Mouse (Mus musculus) MEL (cell line): ENCODE results near the gene Trpm3. TPM values are rescaled to one million over a fixed set of nuclear protein-coding genes. Genes with fewer than 3 reads are reported as not detected.

Source experiments
- DNase-seq: peaks from one replicate; pipeline ENCODE4 v3.0.0; 2011; ENCODE audit warnings: low read depth, low spot score
- H3K27ac ChIP-seq: 2 replicates; pipeline ENCODE4 v1.5.1; 2012; ENCODE audit warnings: low read depth, mild to moderate bottlenecking, control low read depth, low read length, moderate library complexity; ENCODE audit not compliant: control insufficient read depth
- H3K27me3 ChIP-seq, 2 experiments: fragments of 150-350 bp in 1 of 2; sonication (generic) in 1 of 2; 2 replicates each; pipeline ENCODE4 v1.6.1; 2012; ENCODE audit warnings: low read length in 2 of 2, mild to moderate bottlenecking in 2 of 2, improper control_type of control experiment in 1 of 2, moderate library complexity in 1 of 2; ENCODE audit not compliant: insufficient read depth in 2 of 2, control insufficient read depth in 1 of 2
- H3K36me3 ChIP-seq, 2 experiments: 2 replicates each; pipeline ENCODE4 v1.6.1; 2012 to 2014; ENCODE audit warnings: low read length in 2 of 2, improper control_type of control experiment in 1 of 2, inconsistent platforms in 1 of 2, mild to moderate bottlenecking in 1 of 2; ENCODE audit not compliant: insufficient read depth in 2 of 2, control insufficient read depth in 1 of 2
- H3K4me1 ChIP-seq, 2 experiments: fragments of 150-350 bp in 1 of 2; sonication (generic) in 1 of 2; 2 replicates each; pipeline ENCODE4 v1.6.1; 2012; ENCODE audit warnings: low read length in 2 of 2, improper control_type of control experiment in 1 of 2, mild to moderate bottlenecking in 1 of 2; ENCODE audit not compliant: insufficient read depth in 2 of 2, control insufficient read depth in 1 of 2
- H3K4me3 ChIP-seq, 2 experiments: fragments of 150-350 bp in 1 of 2; sonication (generic) in 1 of 2; 2 replicates each; pipeline ENCODE4 v1.5.1; 2012; ENCODE audit warnings: low read depth in 2 of 2, low read length in 2 of 2, mild to moderate bottlenecking in 2 of 2, moderate library complexity in 2 of 2, control low read depth in 1 of 2, improper control_type of control experiment in 1 of 2; ENCODE audit not compliant: control insufficient read depth in 1 of 2, insufficient read depth in 1 of 2
- H3K79me2 ChIP-seq: 2 replicates; pipeline ENCODE4 v1.6.1; 2012; ENCODE audit warnings: mild to moderate bottlenecking, low read length, moderate library complexity; ENCODE audit not compliant: control insufficient read depth, poor library complexity, insufficient read depth
- H3K9ac ChIP-seq: 2 replicates; pipeline ENCODE4 v1.6.1; 2012; ENCODE audit warnings: low read depth, mild to moderate bottlenecking, control low read depth, low read length, moderate library complexity; ENCODE audit not compliant: control insufficient read depth, poor library complexity, severe bottlenecking
- H3K9me3 ChIP-seq: fragments of 150-350 bp; sonication (generic); replicated peaks from 2 replicates; pipeline ENCODE4 v1.6.1; 2012; ENCODE audit warnings: mild to moderate bottlenecking, low read length, improper control_type of control experiment, moderate library complexity; ENCODE audit not compliant: insufficient read depth
- CHD2 ChIP-seq: IDR thresholded peaks from 2 replicates; pipeline ENCODE4 v1.6.1; 2011; ENCODE audit warnings: low read length, improper control_type of control experiment
- E2F4 ChIP-seq: IDR thresholded peaks from 2 replicates; pipeline ENCODE4 v1.6.1; 2011; ENCODE audit warnings: low read depth, low read length, improper control_type of control experiment, borderline replicate concordance
- ELF1 ChIP-seq: IDR thresholded peaks from 2 replicates; pipeline ENCODE4 v1.6.1; 2014; ENCODE audit warnings: low read depth, mild to moderate bottlenecking, inconsistent platforms, low read length, improper control_type of control experiment, moderate library complexity
- ETS1 ChIP-seq: IDR thresholded peaks from 2 replicates; pipeline ENCODE4 v1.6.1; 2012; ENCODE audit warnings: low read depth, mild to moderate bottlenecking, inconsistent platforms, low read length, improper control_type of control experiment, moderate library complexity
- KAT2A ChIP-seq: conservative IDR thresholded peaks from 2 replicates; pipeline ENCODE4 v1.6.1; 2012; ENCODE audit warnings: low read depth, low read length, improper control_type of control experiment, inconsistent platforms
- MAFK ChIP-seq: IDR thresholded peaks from 2 replicates; pipeline ENCODE4 v1.6.1; 2011; ENCODE audit warnings: low read depth, mild to moderate bottlenecking, low read length, improper control_type of control experiment, borderline replicate concordance
- MAX ChIP-seq: IDR thresholded peaks from 2 replicates; pipeline ENCODE4 v1.6.1; 2011; ENCODE audit warnings: low read length, improper control_type of control experiment
- MAZ ChIP-seq: IDR thresholded peaks from 2 replicates; pipeline ENCODE4 v1.6.1; 2012; ENCODE audit warnings: low read depth, mild to moderate bottlenecking, inconsistent platforms, low read length, improper control_type of control experiment
- MXI1 ChIP-seq: IDR thresholded peaks from 2 replicates; pipeline ENCODE4 v1.6.1; 2011; ENCODE audit warnings: mild to moderate bottlenecking, low read depth, low read length, improper control_type of control experiment
- MYB ChIP-seq: IDR thresholded peaks from 2 replicates; pipeline ENCODE4 v1.6.1; 2011; ENCODE audit warnings: mild to moderate bottlenecking, low read depth, low read length, improper control_type of control experiment
- MYC ChIP-seq: IDR thresholded peaks from 2 replicates; pipeline ENCODE4 v1.6.1; 2011; ENCODE audit warnings: low read depth, mild to moderate bottlenecking, low read length, improper control_type of control experiment, moderate library complexity
- POLR2A ChIP-seq, 2 experiments: IDR thresholded peaks; 2 replicates each; pipeline ENCODE4 v1.6.1; 2011 to 2012; ENCODE audit warnings: low read length in 2 of 2, mild to moderate bottlenecking in 2 of 2, control low read depth in 1 of 2, improper control_type of control experiment in 1 of 2, low read depth in 1 of 2, moderate library complexity in 1 of 2; ENCODE audit not compliant: control insufficient read depth in 1 of 2, insufficient read depth in 1 of 2, poor library complexity in 1 of 2
- POLR2AphosphoS2 ChIP-seq: IDR thresholded peaks from 2 replicates; pipeline ENCODE4 v1.6.1; 2011; ENCODE audit warnings: low read length, improper control_type of control experiment
- POLR2AphosphoS5 ChIP-seq: IDR thresholded peaks from 2 replicates; pipeline ENCODE4 v1.6.1; 2012; ENCODE audit warnings: low read depth, borderline replicate concordance, mild to moderate bottlenecking, inconsistent platforms, low read length, moderate library complexity, mixed read lengths
- SMC3 ChIP-seq: IDR thresholded peaks from 2 replicates; pipeline ENCODE4 v1.6.1; 2011; ENCODE audit warnings: low read depth, low read length, improper control_type of control experiment
- TAL1 ChIP-seq: IDR thresholded peaks from 2 replicates; pipeline ENCODE4 v1.6.1; 2012; ENCODE audit warnings: mild to moderate bottlenecking, inconsistent platforms, low read length, moderate library complexity, mixed read lengths
- TBP ChIP-seq: IDR thresholded peaks from 2 replicates; pipeline ENCODE4 v1.8.0; 2011; ENCODE audit warnings: low read depth, low read length, improper control_type of control experiment
- TCF12 ChIP-seq: IDR thresholded peaks from 2 replicates; pipeline ENCODE4 v1.6.1; 2014; ENCODE audit warnings: low read depth, mild to moderate bottlenecking, inconsistent platforms, low read length, improper control_type of control experiment, moderate library complexity
- USF2 ChIP-seq, 2 experiments: IDR thresholded peaks; 2 replicates each; pipeline ENCODE4 v1.6.1; 2011 to 2012; ENCODE audit warnings: improper control_type of control experiment in 2 of 2, low read length in 2 of 2, borderline replicate concordance in 1 of 2, inconsistent platforms in 1 of 2, low read depth in 1 of 2, mild to moderate bottlenecking in 1 of 2; ENCODE audit not compliant: insufficient read depth in 1 of 2
- ZMIZ1 ChIP-seq: IDR thresholded peaks from 2 replicates; pipeline ENCODE4 v1.6.1; 2012; ENCODE audit warnings: low read depth, mild to moderate bottlenecking, inconsistent platforms, low read length, improper control_type of control experiment, moderate library complexity
- ZNF384 ChIP-seq: IDR thresholded peaks from 2 replicates; pipeline ENCODE4 v1.6.1; 2012; ENCODE audit warnings: low read depth, mild to moderate bottlenecking, inconsistent platforms, low read length, improper control_type of control experiment
- polyA plus RNA-seq, 2 experiments: library from polyadenylated mRNA; stranded (reverse) in 1 of 2; unstranded in 1 of 2; fragments of >175 nt in 1 of 2; fragments of >200 nt in 1 of 2; gene quantifications; 2 replicates each; pipeline versions ENCODE4 v1.2.1 to v1.2.4; 2012; ENCODE audit warnings: low replicate concordance in 2 of 2, low read depth in 1 of 2; ENCODE audit not compliant: insufficient read length in 2 of 2, insufficient read depth in 1 of 2, missing spikeins in 1 of 2
- total RNA-seq: library from RNA; depleted of rRNA; stranded (reverse); fragments of 300-350 nt; gene quantifications from 2 replicates; pipeline ENCODE4 v1.2.3, GENCODE M21; 2012

The Trpm3 gene
- total and polyA plus RNA-seq, 3 experiments: not detected

DNA sequence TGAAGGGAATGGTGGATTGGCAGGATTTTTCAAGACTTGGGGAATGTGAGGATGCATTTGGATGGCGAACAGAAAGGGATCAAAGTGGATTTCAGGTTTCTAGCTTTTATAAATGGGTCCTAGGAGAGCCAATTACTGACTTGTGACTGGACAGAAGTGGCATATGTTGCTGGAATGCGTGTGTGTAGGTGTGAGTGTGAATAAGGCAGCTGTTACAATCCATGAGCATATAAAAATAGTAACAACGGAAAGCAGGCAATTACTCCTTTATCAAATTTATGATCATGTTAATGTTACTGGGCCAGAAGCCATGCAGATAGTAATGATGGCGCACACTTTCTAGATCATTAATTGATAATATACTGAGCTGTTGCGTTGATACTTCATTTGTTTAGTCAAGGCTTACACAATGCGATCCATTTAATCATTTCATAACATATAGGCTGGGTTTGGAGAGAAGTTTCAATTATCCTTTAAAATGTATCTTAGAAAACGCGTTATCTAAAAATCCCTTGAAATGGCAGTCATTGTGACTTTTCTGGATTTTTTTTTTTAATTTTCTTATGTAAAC lies 29.9 kb upstream of the Trpm3 start:
- Histone ChIP-seq H3K9ac (no peak overlapping the region), H3K4me3 (no peak overlapping the region), H3K4me1 (no peaks in the 10 kb centered on the region), H3K27ac (no peak overlapping the region), H3K79me2 (no peaks in the 10 kb centered on the region), H3K9me3 (no peaks in the 10 kb centered on the region), H3K27me3 (peaks cover 0 to 2% of the 10 kb centered on the region in 2 experiments; a peak in 3 of 4 replicates), H3K36me3 (no peaks in the 10 kb centered on the region)
- no peak for DNase-seq
- no peak for TF ChIP-seq TCF12
- TF ChIP-seq USF2 (IDR thresholded peaks at IDR 0.05; ENCODE audit: borderline replicate concordance in 1 of 2, insufficient read depth in 1 of 2, low read depth in 1 of 2, low read length in 2 of 2): no peak
- no peak for TF ChIP-seq CHD2
- TF ChIP-seq MAX: no peak
- TF ChIP-seq ZNF384: no peak
- TF ChIP-seq POLR2AphosphoS5: no peak
- no peak for TF ChIP-seq MXI1
- TF ChIP-seq ETS1: no peak
- no peak for TF ChIP-seq MYC
- no peak for TF ChIP-seq SMC3
- TF ChIP-seq MAZ: no peak
- TF ChIP-seq ELF1: no peak
- no peak for TF ChIP-seq MYB
- TF ChIP-seq KAT2A: no peak
- TF ChIP-seq TAL1: no peak
- no peak for TF ChIP-seq POLR2AphosphoS2
- no peak for TF ChIP-seq TBP
- no peak for TF ChIP-seq MAFK

DNA sequence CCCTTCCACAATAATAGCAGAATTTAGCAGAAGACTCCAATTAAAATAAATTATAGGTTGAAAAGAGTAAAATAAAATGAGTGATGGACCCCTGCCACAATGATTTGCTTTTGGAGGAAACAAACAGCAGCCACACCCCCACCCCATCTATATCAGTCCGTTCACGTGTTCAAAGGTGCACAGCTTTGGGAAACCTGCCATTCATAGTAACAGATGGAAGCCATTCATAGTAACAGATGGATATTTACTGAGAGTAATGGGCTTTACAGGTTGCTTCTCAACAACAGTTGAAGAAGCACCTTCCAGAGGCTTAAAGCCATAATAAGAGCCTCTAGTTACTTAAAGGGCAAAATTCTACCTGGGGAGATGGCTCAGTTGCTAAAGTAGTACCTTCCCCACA lies 17.9 kb upstream of the Trpm3 start:
- Histone ChIP-seq H3K9me3 (no peaks in the 10 kb centered on the region), H3K4me1 (no peaks in the 10 kb centered on the region), H3K27ac (no peak overlapping the region), H3K4me3 (no peak overlapping the region), H3K79me2 (no peaks in the 10 kb centered on the region), H3K27me3 (no peaks in the 10 kb centered on the region), H3K36me3 (no peaks in the 10 kb centered on the region), H3K9ac (no peak overlapping the region)
- TF ChIP-seq POLR2A (IDR thresholded peaks at IDR 0.05; ENCODE audit: control insufficient read depth in 1 of 2, insufficient read depth in 1 of 2, low read depth in 1 of 2, low read length in 2 of 2, poor library complexity in 1 of 2): no peak
- TF ChIP-seq E2F4: no peak
- TF ChIP-seq ELF1: no peak
- no peak for TF ChIP-seq MXI1
- TF ChIP-seq ZMIZ1: no peak
- DNase-seq: no peak
